Mouse (Mus musculus) heart, embryonic 14.5 days (tissue): ENCODE results near the gene Alg5. TPM values are rescaled to one million over a fixed set of nuclear protein-coding genes. Genes with fewer than 3 reads are reported as not detected.

Experiments
- ATAC-seq: fragments of 200-750 bp; cut with Nextera tagmentation; 2 replicates; pipeline ENCODE4 v1.8.0; 2017; ENCODE audit warnings: low read depth, moderate TSS enrichment; ENCODE audit not compliant: insufficient number of reproducible peaks, insufficient read depth, low FRiP score
- H3K27ac ChIP-seq, 2 experiments: fragments of 200-500 bp in 1 of 2; fragments of 300-500 bp in 1 of 2; sonication (generic) in 1 of 2; replicated peaks in 1 of 2; 2 replicates each; pipeline ENCODE4 v1.5.1; 2012 to 2014; ENCODE audit warnings: low read depth in 2 of 2, low read length in 2 of 2, control low read depth in 1 of 2, mild to moderate bottlenecking in 1 of 2, mixed read lengths in 1 of 2; ENCODE audit not compliant: control insufficient read depth in 1 of 2, insufficient read depth in 1 of 2
- H3K27me3 ChIP-seq: fragments of 300-500 bp; sonication (generic); 2 replicates; pipeline ENCODE4 v1.6.1; 2014; ENCODE audit warnings: mild to moderate bottlenecking, low read length, control low read depth; ENCODE audit not compliant: control insufficient read depth, insufficient read depth
- H3K36me3 ChIP-seq: fragments of 300-500 bp; sonication (generic); 2 replicates; pipeline ENCODE4 v1.6.1; 2014; ENCODE audit warnings: mild to moderate bottlenecking, control low read depth, low read length, mixed read lengths; ENCODE audit not compliant: control insufficient read depth, insufficient read depth
- H3K4me1 ChIP-seq, 2 experiments: fragments of 200-500 bp in 1 of 2; fragments of 300-500 bp in 1 of 2; sonication (generic) in 1 of 2; 2 replicates each; pipeline ENCODE4 v1.6.1; 2012 to 2014; ENCODE audit warnings: low read length in 2 of 2, control low read depth in 1 of 2, mixed read lengths in 1 of 2; ENCODE audit not compliant: control insufficient read depth in 2 of 2, insufficient read depth in 2 of 2
- H3K4me2 ChIP-seq: fragments of 300-500 bp; sonication (generic); 2 replicates; pipeline ENCODE4 v1.6.1; 2014; ENCODE audit warnings: mild to moderate bottlenecking, low read length
- H3K4me3 ChIP-seq, 2 experiments: fragments of 200-500 bp in 1 of 2; fragments of 300-500 bp in 1 of 2; sonication (generic) in 1 of 2; 2 replicates each; pipeline ENCODE4 v1.5.1; 2012 to 2014; ENCODE audit warnings: low read length in 2 of 2, mild to moderate bottlenecking in 2 of 2, control low read depth in 1 of 2, low read depth in 1 of 2, moderate library complexity in 1 of 2; ENCODE audit not compliant: control insufficient read depth in 1 of 2, insufficient read depth in 1 of 2
- H3K9ac ChIP-seq: fragments of 300-500 bp; sonication (generic); 2 replicates; pipeline ENCODE4 v1.6.1; 2014; ENCODE audit warnings: mild to moderate bottlenecking, low read length
- H3K9me3 ChIP-seq: fragments of 300-500 bp; sonication (generic); 2 replicates; pipeline ENCODE4 v1.6.1; 2016; ENCODE audit warnings: low read length, control low read depth; ENCODE audit not compliant: control insufficient read depth
- WGBS: fragments of 180-500 bp; shearing (Covaris S2); extraction: QIAGEN DNeasy Blood & Tissue Kit; methylation state at CpG from one replicate; pipeline ENCODE4 v1.1.7; 2014; 5-methylcytosine and 5-hydroxymethylcytosine counted together
- polyA plus RNA-seq: library from polyadenylated mRNA; unstranded; fragments of >200 nt; fragmentation: Nextera tagmentation; extraction: Ambion mirVana; gene quantifications from 2 replicates; pipeline ENCODE4 v1.2.1, GENCODE M21; 2014

The Alg5 gene
- polyA plus RNA-seq, 1 experiment from 2014 or later, result 41.6 TPM

DNA sequence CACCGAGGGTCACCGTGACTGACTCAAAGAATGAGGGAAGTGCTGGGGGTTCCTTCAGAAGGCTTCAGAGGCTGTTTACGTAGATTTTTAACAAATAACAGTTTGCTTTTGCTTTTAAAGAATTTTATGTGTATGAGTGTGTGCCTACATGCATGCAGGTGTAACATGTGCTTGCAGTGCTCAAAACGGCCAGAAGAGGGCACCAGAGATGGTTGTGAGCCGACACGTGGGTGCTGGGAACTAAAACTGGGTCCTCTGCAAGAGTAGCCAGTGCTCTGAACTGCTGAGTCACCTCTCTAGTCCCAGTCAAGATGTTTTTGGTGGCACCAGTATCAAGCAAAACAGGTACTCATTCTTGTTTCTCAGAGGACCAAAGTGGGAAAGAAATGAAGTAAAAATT is 38.3 kb downstream of the Alg5 start:
- H3K9ac ChIP-seq, result no peak overlapping the region
- H3K4me3 ChIP-seq, result no peak overlapping the region
- H3K4me2 ChIP-seq, result no peak overlapping the region
- no peaks in the 10 kb centered on the region for H3K36me3 ChIP-seq
- H3K27ac ChIP-seq, result no peak overlapping the region
- ATAC-seq, result no peak
- 84% methylated on average over 6 of the region's 6 CpGs for WGBS
- peaks cover 0 to 2% of the 10 kb centered on the region in 2 experiments; a peak in 1 of 4 replicates for H3K4me1 ChIP-seq
- no peaks in the 10 kb centered on the region for H3K27me3 ChIP-seq
- 0 out of 2 replicates have a peak, but pooled peaks cover 5% of the 10 kb centered on the region for H3K9me3 ChIP-seq

- peaks cover 8% of the 10 kb centered on the region; the same call in 1 of the 2 replicates for H3K9me3 ChIP-seq
- no peak overlapping the region for H3K27ac ChIP-seq
- H3K4me2 ChIP-seq, result no peak overlapping the region
- peaks cover 0 to 2% of the 10 kb centered on the region in 2 experiments; a peak in 1 of 4 replicates for H3K4me1 ChIP-seq
- no peak overlapping the region for H3K9ac ChIP-seq
- no peaks in the 10 kb centered on the region for H3K27me3 ChIP-seq
- H3K36me3 ChIP-seq, result no peaks in the 10 kb centered on the region
- WGBS, result 51% methylated on average over 7 of the region's 7 CpGs
- H3K4me3 ChIP-seq, result no peak overlapping the region
- ATAC-seq, result no peak
These were observed 40.8 kb downstream of the Alg5 start for GRCm38 (mm10) chr3:54775989-54776631.

GRCm38 (mm10) chr3:54790601-54791000 is 55.3 kb downstream of the Alg5 start:
- Histone ChIP-seq H3K27me3 (no peaks in the 10 kb centered on the region), H3K36me3 (peaks cover 15% of the 10 kb centered on the region), H3K27ac (no peak overlapping the region), H3K9ac (no peak overlapping the region), H3K4me1 (peaks cover 3 to 7% of the 10 kb centered on the region in 2 experiments; a peak in 3 of 4 replicates), H3K9me3 (peaks cover 8% of the 10 kb centered on the region; the same call in 1 of the 2 replicates), H3K4me2 (no peak overlapping the region), H3K4me3 (no peak overlapping the region)
- ATAC-seq, result no peak
- 57% methylated on average over 2 of the region's 2 CpGs for WGBS

GRCm38 (mm10) chr3:54791822-54792677 is 56.7 kb downstream of the Alg5 start:
- peaks cover 15% of the 10 kb centered on the region for H3K36me3 ChIP-seq
- peaks cover 8% of the 10 kb centered on the region; the same call in 1 of the 2 replicates for H3K9me3 ChIP-seq
- WGBS, result 55% methylated on average over 10 of the region's 10 CpGs

GRCm38 (mm10) chr3:54793762-54794161 is 58.4 kb downstream of the Alg5 start:
- WGBS, result 82% methylated on average over 6 of the region's 6 CpGs

More at GRCm38 (mm10) chr3:54791822-54792677, 56.7 kb downstream of the Alg5 start:
- H3K4me1 ChIP-seq, result peaks cover 3 to 10% of the 10 kb centered on the region in 2 experiments
- no peak overlapping the region for H3K4me3 ChIP-seq
- H3K27ac ChIP-seq, result no peak overlapping the region
- H3K4me2 ChIP-seq, result no peak overlapping the region
- no peak overlapping the region for H3K9ac ChIP-seq
- no peak for ATAC-seq
- H3K27me3 ChIP-seq, result no peaks in the 10 kb centered on the region

GRCm38 (mm10) chr3:54795379-54795778 is 60.0 kb downstream of the Alg5 start:
- Histone ChIP-seq H3K9ac (no peak overlapping the region), H3K36me3 (peaks cover 5% of the 10 kb centered on the region), H3K4me2 (no peak overlapping the region), H3K4me3 (no peak overlapping the region), H3K4me1 (peaks cover 3 to 11% of the 10 kb centered on the region in 2 experiments), H3K9me3 (peaks cover 8% of the 10 kb centered on the region; the same call in 1 of the 2 replicates), H3K27ac (no peak overlapping the region), H3K27me3 (no peaks in the 10 kb centered on the region)
- ATAC-seq, result no peak
- 89% methylated on average over 5 of the region's 5 CpGs for WGBS

More at GRCm38 (mm10) chr3:54793762-54794161, 58.4 kb downstream of the Alg5 start:
- no peak overlapping the region for H3K4me3 ChIP-seq
- peaks cover 12% of the 10 kb centered on the region for H3K36me3 ChIP-seq
- H3K9me3 ChIP-seq, result peaks cover 8% of the 10 kb centered on the region; the same call in 1 of the 2 replicates
- no peak overlapping the region for H3K27ac ChIP-seq
- H3K4me1 ChIP-seq, result peaks cover 3 to 11% of the 10 kb centered on the region in 2 experiments
- no peak overlapping the region for H3K4me2 ChIP-seq
- no peak overlapping the region for H3K9ac ChIP-seq
- no peaks in the 10 kb centered on the region for H3K27me3 ChIP-seq
- no peak for ATAC-seq

GRCm38 (mm10) chr3:54795806-54796205 is 60.5 kb downstream of the Alg5 start:
- H3K9ac ChIP-seq, result no peak overlapping the region
- H3K4me2 ChIP-seq, result no peak overlapping the region
- H3K4me3 ChIP-seq, result no peak overlapping the region
- WGBS, result 91% methylated on average over 1 of the region's 1 CpGs
- H3K36me3 ChIP-seq, result peaks cover 5% of the 10 kb centered on the region
- H3K27ac ChIP-seq, result no peak overlapping the region
- no peak for ATAC-seq
- H3K9me3 ChIP-seq, result peaks cover 8% of the 10 kb centered on the region; the same call in 1 of the 2 replicates
- H3K4me1 ChIP-seq, result peaks cover 3 to 11% of the 10 kb centered on the region in 2 experiments
- H3K27me3 ChIP-seq, result no peaks in the 10 kb centered on the region
